Mouse (Mus musculus): ENCODE measurements around the gene Dlat.

Dlat gene

DNA sequence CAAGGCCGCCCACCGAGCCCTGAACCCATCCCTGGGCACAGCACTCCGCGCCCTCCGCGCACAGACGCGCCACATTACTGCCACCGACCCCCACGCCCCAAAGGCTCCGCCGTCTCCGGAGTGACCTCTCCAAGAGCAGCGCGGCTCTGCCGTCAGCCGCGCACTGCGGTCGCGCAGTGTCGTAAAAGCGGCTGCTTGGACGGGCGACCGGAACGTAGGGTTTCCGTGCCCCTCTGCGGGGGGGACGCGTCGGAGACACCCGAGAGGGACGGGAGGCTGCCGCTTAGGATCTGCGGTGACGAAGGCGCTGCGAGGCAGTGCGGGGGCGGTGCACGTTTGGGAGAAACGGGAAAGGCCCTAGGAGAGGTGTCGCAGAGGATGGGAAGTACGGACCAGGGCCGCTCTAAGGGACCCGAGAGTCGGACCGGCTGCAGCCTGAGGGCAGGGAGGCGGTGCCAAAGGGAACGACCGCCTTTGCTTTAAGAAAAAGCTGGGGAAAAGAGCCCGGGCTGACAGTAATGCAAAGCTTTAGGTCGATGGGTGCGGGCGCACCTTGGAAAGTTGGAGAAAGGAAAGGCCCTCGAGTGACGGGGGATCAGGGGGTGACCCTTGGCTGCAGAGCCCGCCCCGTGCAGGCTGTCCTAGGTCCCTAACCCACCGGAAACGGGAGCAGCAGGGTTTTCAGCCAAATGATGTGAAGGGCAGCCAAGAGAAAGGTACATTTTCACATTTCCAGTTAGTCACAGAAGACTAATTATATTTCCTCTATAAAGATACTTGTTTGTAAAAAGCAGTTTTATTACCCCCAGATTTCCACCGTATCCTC, at the start of gene Dlat:
Gene Dlat (minus strand): TSS at position 389 of the 826 bp plus-strand sequence.
- peak; percentile 89 for DNase-seq (ENCODE audit: low spot score)

DNA sequence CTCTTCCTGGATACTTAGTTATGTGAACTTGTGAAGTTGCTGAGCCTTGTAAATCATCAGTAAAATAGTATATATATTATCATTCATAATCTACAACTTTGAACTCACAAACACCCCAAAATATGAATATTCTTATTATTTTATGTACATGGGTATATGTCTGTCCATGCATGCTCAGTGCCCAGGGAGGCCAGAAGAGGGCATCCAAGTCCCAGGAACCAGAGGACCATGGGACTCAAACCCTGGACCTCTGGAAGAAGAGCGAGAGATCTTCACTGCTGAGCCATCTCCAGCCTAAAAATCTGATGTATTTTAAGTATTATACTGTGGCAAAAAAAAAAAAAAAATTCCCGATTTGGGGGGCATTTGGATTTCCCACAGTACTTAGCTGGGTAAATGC, 49.5 kb upstream of the Dlat start:
- DNase-seq (ENCODE audit: low spot score): peak; percentile 25

DNA sequence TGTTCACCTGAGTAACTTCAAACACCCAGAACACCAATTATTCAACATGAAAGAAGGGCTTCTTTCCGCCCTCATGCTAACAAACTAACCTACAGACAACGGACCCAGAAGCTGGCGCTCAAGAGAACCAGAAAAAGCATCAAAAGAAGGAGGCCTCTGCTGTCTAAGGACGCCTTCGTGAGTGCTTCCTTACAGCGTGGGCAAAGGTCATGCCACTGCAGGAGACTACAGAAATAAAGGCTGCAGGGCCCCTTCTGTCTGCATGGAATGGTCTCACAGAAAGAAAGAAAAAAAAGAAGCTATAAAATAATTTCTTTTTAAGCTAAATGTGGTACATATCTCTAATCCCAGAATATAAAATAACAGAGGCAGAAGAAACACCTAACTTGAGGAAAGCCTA, 45.3 kb upstream of the Dlat start:
- DNase-seq (ENCODE audit: low spot score): no peak

GRCm38 (mm10) chr9:50700921-50701691, 41.5 kb upstream of the Dlat start:
- DNase-seq (ENCODE audit: low spot score): peak; percentile 30

DNA sequence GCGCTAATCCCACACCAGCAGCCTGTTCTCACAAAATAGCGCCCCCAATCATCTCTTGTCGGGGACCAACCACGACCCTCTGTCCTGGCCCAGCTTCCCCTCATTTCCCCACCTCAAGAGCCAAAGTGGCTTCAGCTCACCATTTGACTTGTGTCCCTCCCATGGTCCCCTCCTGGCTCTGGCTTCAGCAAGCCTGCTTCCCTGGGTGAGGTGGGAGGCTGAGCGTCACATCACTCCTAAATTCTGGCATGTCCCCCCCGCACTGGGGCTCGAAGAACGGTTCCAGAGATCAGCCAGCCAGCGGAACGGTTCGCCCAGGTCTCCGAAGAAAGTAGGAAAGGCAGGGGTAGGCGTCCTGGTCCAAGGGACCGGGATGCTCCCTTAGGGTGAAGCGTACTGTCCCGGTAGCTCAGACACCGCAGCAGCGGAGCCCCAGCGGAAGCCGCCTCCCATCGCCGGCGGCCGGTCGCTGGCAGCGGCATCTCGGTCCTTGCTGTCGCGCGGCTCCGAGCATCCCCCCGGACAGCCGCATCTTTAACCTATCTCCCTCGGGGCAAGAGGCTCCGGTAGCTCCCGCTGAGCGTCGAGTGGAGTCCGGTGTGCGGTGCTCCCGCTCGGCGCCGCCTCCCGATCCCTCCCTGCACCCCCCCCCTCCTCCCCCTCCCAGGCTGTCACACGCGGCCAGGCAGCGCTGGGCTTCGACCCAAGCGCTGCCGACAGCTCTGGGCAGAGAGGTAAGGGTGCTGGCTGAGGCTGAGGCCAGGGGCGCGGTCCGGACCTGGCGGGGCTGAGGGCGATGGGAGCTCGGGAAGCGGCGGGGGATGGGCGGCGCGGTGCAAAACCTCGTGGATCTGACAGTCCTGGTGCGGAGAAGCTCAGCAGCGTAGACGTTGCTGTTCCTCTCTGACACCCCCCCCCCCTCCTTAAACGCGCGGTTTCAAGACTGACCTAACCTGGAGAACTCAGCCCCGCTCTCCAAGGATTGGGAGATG, 39.1 kb upstream of the Dlat start:
- peak; percentile 68 for DNase-seq (ENCODE audit: low spot score)

DNA sequence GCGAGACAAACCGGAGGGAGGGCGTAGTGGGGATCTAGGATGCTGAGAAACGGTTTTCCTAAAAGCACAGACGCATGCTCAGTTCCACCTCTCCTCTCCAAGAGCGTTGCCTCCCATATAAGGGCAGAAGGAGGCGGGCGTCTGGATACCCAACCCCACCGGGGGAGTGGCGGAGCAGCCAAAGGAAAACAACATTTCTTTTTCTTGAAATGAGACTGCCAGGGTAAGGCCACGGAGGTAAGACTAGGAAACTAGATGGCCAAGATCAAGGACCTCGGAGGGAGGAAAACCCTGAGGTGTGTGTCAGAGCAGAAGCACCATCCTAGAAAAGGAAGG, 38.1 kb upstream of the Dlat start:
- peak; percentile 84 for DNase-seq (ENCODE audit: low spot score)

DNA sequence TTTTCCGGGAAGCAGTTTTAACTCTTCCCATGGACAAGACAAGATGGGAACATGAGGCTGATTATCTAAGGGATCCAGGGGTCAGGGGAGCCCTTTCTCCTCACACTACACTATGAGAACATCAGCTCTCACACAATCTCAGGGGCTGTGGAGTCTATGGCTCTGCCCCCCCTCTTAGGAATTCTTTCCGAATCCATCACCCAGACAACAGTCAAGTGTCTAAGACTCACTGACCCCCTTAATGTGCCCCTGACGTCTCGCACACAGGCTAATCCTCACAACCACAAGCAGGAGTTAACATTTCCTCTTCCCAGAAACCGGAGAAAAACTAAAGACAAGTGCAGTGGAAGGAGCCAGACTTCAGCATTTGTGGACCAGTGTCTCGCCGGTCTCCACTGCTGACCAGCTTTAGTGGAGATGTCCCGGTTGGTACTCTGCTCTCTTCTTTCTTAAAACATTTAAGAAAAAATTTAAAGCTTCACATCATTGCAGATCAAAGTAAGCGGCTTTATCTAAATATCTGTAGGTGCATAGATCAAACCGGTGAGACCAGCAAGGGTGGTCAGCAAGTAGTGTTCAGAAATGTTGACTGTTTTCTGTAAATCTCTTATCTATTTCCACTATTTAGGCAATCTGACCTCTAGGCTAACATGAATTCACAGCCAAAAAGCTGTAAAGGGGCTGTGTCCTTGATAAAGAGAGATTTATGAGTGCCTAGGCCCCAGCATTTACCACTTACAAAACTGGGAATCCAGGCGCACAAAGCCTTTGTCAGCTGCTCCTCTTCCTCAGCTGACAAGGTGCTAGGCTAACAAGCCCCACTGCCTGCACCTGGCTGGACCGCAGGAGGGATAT, 37.5 kb upstream of the Dlat start:
- no peak for DNase-seq (ENCODE audit: low spot score)

DNA sequence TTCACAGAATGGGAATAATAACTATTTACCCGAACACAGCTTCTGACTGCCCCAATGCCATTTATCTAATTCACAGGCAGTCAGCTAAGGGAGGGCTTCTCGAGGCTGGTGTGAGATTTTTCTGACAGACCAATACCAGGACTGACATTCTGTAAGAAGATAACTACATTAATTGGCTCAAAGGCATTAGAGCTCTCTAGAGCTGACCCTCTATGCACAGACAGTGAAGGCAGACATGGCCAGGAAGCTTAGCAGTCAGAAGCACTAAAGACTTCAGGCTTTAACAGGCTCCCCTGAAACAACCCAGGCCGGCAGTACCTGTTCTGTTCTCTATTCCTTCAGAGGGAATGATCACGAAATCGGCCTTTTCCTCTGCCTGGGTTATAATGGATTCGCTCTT, 35.6 kb upstream of the Dlat start:
- no peak for DNase-seq (ENCODE audit: low spot score)

DNA sequence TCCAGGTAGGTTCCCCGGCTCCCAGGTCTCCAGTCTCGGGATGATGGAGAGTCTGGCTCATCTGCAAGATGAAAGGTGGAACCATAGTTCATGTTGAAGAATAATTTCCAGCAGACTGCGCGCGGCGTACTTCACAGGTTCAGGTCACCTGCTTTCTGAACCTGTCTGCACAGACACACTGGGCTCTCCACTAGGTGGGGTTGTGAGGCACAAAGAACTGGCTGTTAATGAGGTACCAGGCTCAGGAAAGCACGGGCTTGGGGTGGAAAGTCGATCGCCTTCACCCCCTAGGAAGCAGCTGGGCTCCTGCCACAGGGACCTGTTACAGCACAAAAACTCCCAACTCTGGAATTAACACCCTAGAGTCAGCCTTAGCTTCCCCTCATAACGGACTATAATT, 34.1 kb upstream of the Dlat start:
- DNase-seq (ENCODE audit: low spot score): peak; percentile 39

GRCm38 (mm10) chr9:50692626-50693580, 33.3 kb upstream of the Dlat start:
- no peak for DNase-seq (ENCODE audit: low spot score)

DNA sequence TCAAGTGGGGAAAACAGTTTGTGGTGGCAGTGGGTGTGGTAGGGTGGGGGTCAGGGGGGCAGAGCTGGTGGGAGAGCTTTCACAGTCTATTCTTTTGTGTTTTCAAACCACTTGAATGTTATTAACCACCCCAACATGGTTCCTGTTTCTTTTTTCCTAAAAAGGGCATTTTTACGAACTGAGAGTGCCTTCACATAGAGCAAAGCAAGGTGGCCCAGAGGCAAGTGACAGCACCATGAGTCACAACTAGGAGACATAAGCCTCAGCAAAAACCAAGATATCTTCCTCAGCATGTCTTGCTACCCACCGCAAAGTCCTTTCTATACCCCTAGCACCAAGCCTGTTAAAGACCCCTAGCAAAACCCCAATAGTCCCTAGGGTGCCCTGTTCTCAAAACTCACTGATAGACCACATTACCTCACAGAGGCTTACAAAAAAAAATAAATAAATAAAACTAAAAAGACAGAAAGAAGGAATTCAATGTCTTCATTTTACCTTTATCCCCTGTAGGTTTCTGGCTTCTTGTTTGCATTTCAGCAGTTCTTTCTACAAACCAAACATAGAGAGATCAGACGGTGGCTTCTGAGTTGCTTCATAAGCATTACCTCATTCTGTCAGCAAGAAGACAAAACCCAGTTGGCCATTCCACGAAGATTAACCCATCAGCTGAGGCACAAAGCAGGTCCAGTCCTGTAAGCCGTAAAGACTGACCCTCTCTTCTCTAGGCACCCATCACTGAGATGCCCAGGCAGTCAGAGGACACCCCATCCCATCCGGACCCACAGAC, 27.5 kb upstream of the Dlat start:
- DNase-seq (ENCODE audit: low spot score): no peak

GRCm38 (mm10) chr9:50681727-50682126, 22.1 kb upstream of the Dlat start:
- DNase-seq (ENCODE audit: low spot score): no peak

GRCm38 (mm10) chr9:50679406-50679805, 19.8 kb upstream of the Dlat start:
- DNase-seq (ENCODE audit: low spot score): no peak

GRCm38 (mm10) chr9:50674771-50675170, 15.2 kb upstream of the Dlat start:
- no peak for DNase-seq (ENCODE audit: low spot score)

DNA sequence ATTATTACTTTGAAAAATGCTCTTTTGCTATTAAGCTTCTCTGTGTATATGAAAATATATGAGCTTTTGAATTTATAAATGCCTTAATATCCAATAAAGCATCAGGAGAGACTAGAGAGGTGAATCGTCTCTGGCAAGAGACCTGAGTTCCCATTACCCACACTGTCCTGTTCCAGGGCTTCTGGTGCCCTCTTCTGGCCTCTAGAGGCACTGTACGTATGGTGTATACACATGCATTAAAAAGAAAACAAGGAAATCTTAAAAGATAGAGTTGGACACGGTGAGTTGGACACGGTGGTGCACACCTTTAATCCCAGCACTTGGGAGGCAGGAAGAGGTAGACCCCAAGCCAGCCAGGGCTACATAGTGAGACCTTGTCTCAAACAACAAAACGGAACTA, 11.1 kb upstream of the Dlat start:
- peak; percentile 26 for DNase-seq (ENCODE audit: low spot score)

- no peak for DNase-seq (ENCODE audit: low spot score)
These were observed 8.3 kb upstream of the Dlat start for GRCm38 (mm10) chr9:50667579-50668498.

- DNase-seq (ENCODE audit: low spot score): no peak
These were observed 6.9 kb upstream of the Dlat start for GRCm38 (mm10) chr9:50666442-50666841.

GRCm38 (mm10) chr9:50664826-50665225, 5.2 kb upstream of the Dlat start:
- no peak for DNase-seq (ENCODE audit: low spot score)

Data from MN1 (cell line).